Mouse (Mus musculus) ES-Bruce4 (cell line): ENCODE measurements around the gene Rptor. TPM values are rescaled to one million over a fixed set of nuclear protein-coding genes. Genes with fewer than 3 reads are reported as not detected.

Experiments
- H3K27ac ChIP-seq: 2 replicates; pipeline ENCODE4 v1.5.1; 2012; ENCODE audit warnings: low read length, inconsistent platforms; ENCODE audit not compliant: insufficient read depth
- H3K27me3 ChIP-seq: 2 replicates; pipeline ENCODE4 v1.6.1; 2012; ENCODE audit warnings: mild to moderate bottlenecking, low read length, inconsistent platforms; ENCODE audit not compliant: control insufficient read depth, poor library complexity, insufficient read depth, severe bottlenecking
- H3K36me3 ChIP-seq: 2 replicates; pipeline ENCODE4 v1.6.1; 2012; ENCODE audit warnings: inconsistent platforms, mild to moderate bottlenecking, low read length, moderate library complexity; ENCODE audit not compliant: control insufficient read depth, poor library complexity, insufficient read depth, severe bottlenecking
- H3K4me1 ChIP-seq: one replicate; pipeline ENCODE4 v1.8.1; 2011; ENCODE audit warnings: low read length; ENCODE audit not compliant: control insufficient read depth, insufficient read depth
- H3K4me3 ChIP-seq: 2 replicates; pipeline ENCODE4 v1.5.1; 2011; ENCODE audit warnings: low read depth, mild to moderate bottlenecking, low read length
- H3K9ac ChIP-seq: 2 replicates; pipeline ENCODE4 v1.6.1; 2012; ENCODE audit warnings: low read depth, mild to moderate bottlenecking, inconsistent platforms; ENCODE audit not compliant: poor library complexity, severe bottlenecking
- H3K9me3 ChIP-seq: replicated peaks from 2 replicates; pipeline ENCODE4 v1.6.1; 2012; ENCODE audit warnings: mild to moderate bottlenecking, low read length, inconsistent platforms; ENCODE audit not compliant: control insufficient read depth, poor library complexity, insufficient read depth, severe bottlenecking
- CTCF ChIP-seq: IDR thresholded peaks from one replicate; pipeline ENCODE4 v1.8.1; 2011; ENCODE audit warnings: low read depth, low read length
- EP300 ChIP-seq: IDR thresholded peaks from 2 replicates; pipeline ENCODE4 v1.6.1; 2011; ENCODE audit warnings: low read depth, low read length; ENCODE audit not compliant: insufficient read depth
- POLR2A ChIP-seq: IDR thresholded peaks from one replicate; pipeline ENCODE4 v1.8.1; 2011; ENCODE audit warnings: low read length; ENCODE audit not compliant: insufficient read depth
- polyA plus RNA-seq: library from polyadenylated mRNA; stranded (reverse); fragments of >200 nt; gene quantifications from 2 replicates; pipeline ENCODE4 v1.2.4, GENCODE M21; 2011; ENCODE audit warnings: low read depth; ENCODE audit not compliant: missing spikeins, insufficient read depth, insufficient read length

Gene Rptor
- polyA plus RNA-seq, 1 experiment, result 41.5 TPM

- Histone ChIP-seq H3K4me1 (no peaks in the 10 kb centered on the region), H3K27ac (no peak overlapping the region), H3K4me3 (no peak overlapping the region), H3K36me3 (no peaks in the 10 kb centered on the region), H3K9ac (no peak overlapping the region), H3K9me3 (no peaks in the 10 kb centered on the region), H3K27me3 (no peaks in the 10 kb centered on the region)
- TF ChIP-seq POLR2A, result no peak
- TF ChIP-seq EP300, result no peak
- TF ChIP-seq CTCF, result no peak
These were observed 203.8 kb downstream of the Rptor start for GRCm38 (mm10) chr11:119806539-119806938.

- no peak overlapping the region for H3K27ac ChIP-seq
- no peaks in the 10 kb centered on the region for H3K4me1 ChIP-seq
- H3K9me3 ChIP-seq, result no peaks in the 10 kb centered on the region
- TF ChIP-seq POLR2A (no peak), CTCF (no peak), EP300 (no peak)
- H3K9ac ChIP-seq, result no peak overlapping the region
- H3K4me3 ChIP-seq, result no peak overlapping the region
- no peaks in the 10 kb centered on the region for H3K36me3 ChIP-seq
- H3K27me3 ChIP-seq, result no peaks in the 10 kb centered on the region
These were observed 204.8 kb downstream of the Rptor start for GRCm38 (mm10) chr11:119807431-119808031.

GRCm38 (mm10) chr11:119808647-119809280, 206.1 kb downstream of the Rptor start:
- Histone ChIP-seq H3K36me3 (no peaks in the 10 kb centered on the region), H3K27ac (no peak overlapping the region), H3K4me1 (no peaks in the 10 kb centered on the region), H3K9me3 (no peaks in the 10 kb centered on the region), H3K9ac (no peak overlapping the region), H3K27me3 (no peaks in the 10 kb centered on the region), H3K4me3 (no peak overlapping the region)
- TF ChIP-seq EP300 (no peak), CTCF (no peak), POLR2A (no peak)

GRCm38 (mm10) chr11:119809309-119809708, 206.6 kb downstream of the Rptor start:
- Histone ChIP-seq H3K27me3 (no peaks in the 10 kb centered on the region), H3K9me3 (no peaks in the 10 kb centered on the region), H3K4me1 (no peaks in the 10 kb centered on the region), H3K27ac (no peak overlapping the region), H3K9ac (no peak overlapping the region), H3K4me3 (no peak overlapping the region), H3K36me3 (no peaks in the 10 kb centered on the region)
- no peak for TF ChIP-seq POLR2A
- no peak for TF ChIP-seq EP300
- no peak for TF ChIP-seq CTCF

- Histone ChIP-seq H3K27ac (no peak overlapping the region), H3K9ac (no peak overlapping the region), H3K36me3 (no peaks in the 10 kb centered on the region), H3K27me3 (no peaks in the 10 kb centered on the region), H3K4me3 (no peak overlapping the region), H3K9me3 (no peaks in the 10 kb centered on the region), H3K4me1 (no peaks in the 10 kb centered on the region)
- TF ChIP-seq POLR2A, result no peak
- TF ChIP-seq EP300, result no peak
These were observed 208.3 kb downstream of the Rptor start for GRCm38 (mm10) chr11:119811022-119811421.

- H3K27ac ChIP-seq, result no peak overlapping the region
- H3K36me3 ChIP-seq, result no peaks in the 10 kb centered on the region
- TF ChIP-seq CTCF (no peak), EP300 (no peak), POLR2A (no peak)
- H3K4me1 ChIP-seq, result no peaks in the 10 kb centered on the region
- no peaks in the 10 kb centered on the region for H3K9me3 ChIP-seq
- H3K27me3 ChIP-seq, result no peaks in the 10 kb centered on the region
- H3K4me3 ChIP-seq, result no peak overlapping the region
- H3K9ac ChIP-seq, result no peak overlapping the region
These were observed 208.9 kb downstream of the Rptor start for GRCm38 (mm10) chr11:119811598-119811997.
